Mouse (Mus musculus) yolk sac, embryonic 10.5 days (tissue): ENCODE measurements around the gene Pdzrn3.

ENCODE experiments used
- DNase-seq: peaks from one replicate; pipeline ENCODE4 v3.0.0-alpha.2; 2017; ENCODE audit warnings: low spot score

Pdzrn3 gene

DNA sequence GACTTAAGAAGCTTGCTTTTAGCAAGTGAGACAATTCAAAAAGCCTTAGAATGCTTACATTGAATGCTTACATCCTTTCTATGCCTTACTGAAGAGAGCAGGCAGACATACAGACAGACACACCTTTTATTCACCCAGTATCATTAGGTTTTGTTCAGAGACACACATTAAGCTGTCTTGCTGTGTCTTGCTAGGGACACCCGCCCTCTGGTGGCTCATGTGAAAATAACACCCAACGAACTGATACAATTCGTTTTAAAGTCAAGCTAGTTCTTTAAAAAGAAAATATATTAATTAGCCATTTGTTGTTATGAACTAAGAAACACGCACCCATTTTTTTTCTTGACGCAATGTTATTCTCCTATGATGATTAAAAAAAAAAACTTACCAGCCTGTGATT lies 180.1 kb downstream of the Pdzrn3 start:
- peak; percentile 45 for DNase-seq

GRCm38 (mm10) chr6:101195891-101196290 lies 181.8 kb downstream of the Pdzrn3 start:
- no peak for DNase-seq

GRCm38 (mm10) chr6:101194386-101194925 lies 183.2 kb downstream of the Pdzrn3 start:
- DNase-seq, result no peak

- no peak for DNase-seq
Measured at GRCm38 (mm10) chr6:101191576-101191975, 186.1 kb downstream of the Pdzrn3 start.

GRCm38 (mm10) chr6:101187322-101187721 lies 190.4 kb downstream of the Pdzrn3 start:
- DNase-seq, result no peak

GRCm38 (mm10) chr6:101186887-101187286 lies 190.8 kb downstream of the Pdzrn3 start:
- DNase-seq, result no peak

- no peak for DNase-seq
Measured at GRCm38 (mm10) chr6:101184103-101184785, 193.5 kb downstream of the Pdzrn3 start.

- DNase-seq, result no peak
Measured at GRCm38 (mm10) chr6:101170699-101171098, 207.0 kb downstream of the Pdzrn3 start.

DNA sequence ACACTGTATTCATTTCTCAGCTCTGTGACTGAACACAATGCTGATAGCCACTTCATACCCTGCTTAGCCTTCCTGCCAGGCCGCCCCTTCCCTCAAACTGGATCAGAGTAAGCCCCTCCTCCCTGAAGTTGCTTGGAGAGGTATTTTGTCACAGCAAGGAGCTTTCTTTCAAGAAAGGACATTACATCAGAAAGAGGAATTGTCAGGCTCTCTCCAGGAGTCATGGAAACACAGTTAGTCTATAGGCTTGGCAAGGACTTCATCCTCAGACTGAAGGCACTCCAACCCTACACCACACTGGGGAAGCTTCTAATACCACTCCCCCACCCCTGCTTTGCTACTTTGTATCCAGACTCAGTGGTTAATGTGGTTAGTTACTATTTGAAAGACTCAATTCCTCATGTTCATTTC lies 224.2 kb downstream of the Pdzrn3 start:
- no peak for DNase-seq

- no peak for DNase-seq
Measured at GRCm38 (mm10) chr6:101135368-101135767, 242.3 kb downstream of the Pdzrn3 start.

DNA sequence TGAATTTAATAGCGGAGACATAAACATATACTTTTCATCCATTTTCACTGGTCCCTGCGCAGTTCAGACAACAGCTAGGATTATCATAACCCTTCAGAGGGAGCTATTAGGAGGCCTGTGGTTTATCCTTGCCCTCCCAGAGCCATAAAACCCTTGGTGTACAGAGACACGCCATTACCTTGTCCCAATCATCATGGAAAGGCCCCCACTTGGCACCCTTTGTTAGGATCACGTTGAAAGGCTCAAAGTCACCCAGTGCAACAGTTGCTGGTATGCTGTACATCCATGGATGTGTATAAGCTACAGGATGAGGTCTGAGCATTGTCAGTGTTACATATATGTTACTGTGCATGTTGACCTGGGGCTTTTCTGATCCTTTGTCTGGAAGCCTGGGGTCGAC lies 252.3 kb downstream of the Pdzrn3 start:
- DNase-seq, result no peak

DNA sequence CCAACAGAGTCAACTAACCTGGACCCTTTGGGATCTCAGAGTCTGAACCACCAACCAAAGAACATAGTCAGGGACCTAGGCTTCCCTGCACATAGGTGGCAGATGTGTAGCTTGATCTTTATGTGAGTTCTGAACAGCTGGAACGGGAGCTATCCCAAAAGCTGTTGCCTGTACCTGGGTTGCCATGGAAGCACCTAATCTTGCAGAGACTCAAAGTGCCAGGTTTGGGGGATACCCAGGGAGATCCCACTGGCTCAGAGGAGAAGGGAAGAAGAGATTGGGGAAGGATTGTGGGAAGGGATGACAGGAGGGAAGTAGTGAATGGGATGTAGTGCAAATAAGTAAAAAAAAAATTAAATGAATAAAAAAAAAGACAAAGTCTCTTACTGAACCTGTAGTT lies 268.7 kb downstream of the Pdzrn3 start:
- no peak for DNase-seq

GRCm38 (mm10) chr6:101103506-101103905 lies 274.2 kb downstream of the Pdzrn3 start:
- no peak for DNase-seq

GRCm38 (mm10) chr6:101101709-101102654 lies 275.7 kb downstream of the Pdzrn3 start:
- peak; percentile 68 for DNase-seq
